Mouse (Mus musculus) small intestine, adult 2 months (tissue): ENCODE data around the gene Klf4.

Experiments used
- CTCF ChIP-seq: fragments of 200-500 bp; IDR thresholded peaks from 2 replicates; pipeline ENCODE4 v1.5.1; 2012; ENCODE audit warnings: low read depth, mild to moderate bottlenecking, control low read depth, inconsistent platforms, low read length, moderate library complexity, mixed read lengths; ENCODE audit not compliant: insufficient replicate concordance, insufficient read length; ENCODE audit errors: extremely low read depth
- POLR2A ChIP-seq: fragments of 200-500 bp; IDR thresholded peaks from 2 replicates; pipeline ENCODE4 v1.6.1; 2012; ENCODE audit warnings: low read depth, mild to moderate bottlenecking, control low read depth, inconsistent platforms, low read length, moderate library complexity

DNA sequence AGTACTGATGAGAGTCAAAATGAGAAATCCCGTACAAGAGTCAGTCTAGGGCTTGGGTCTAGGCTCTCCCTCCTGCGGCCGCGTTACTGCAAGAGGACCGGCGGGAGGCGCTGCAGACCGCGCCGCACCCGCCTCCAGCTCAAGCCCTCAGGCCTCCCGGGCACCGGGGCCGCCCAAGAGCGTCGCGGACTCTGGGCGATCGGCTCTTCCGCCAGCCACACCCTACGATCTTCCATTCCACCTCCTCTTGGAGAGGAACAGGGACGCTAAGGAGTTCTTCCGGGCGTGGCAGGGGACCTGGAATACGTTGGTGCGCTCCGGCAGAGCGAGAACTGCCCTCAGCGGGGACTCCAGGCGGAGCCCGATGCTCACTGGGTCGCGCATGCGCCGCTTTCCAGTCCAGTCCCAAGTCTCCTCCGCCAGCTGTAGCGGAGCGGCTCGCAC is 17.5 kb downstream of the Klf4 start:
- TF ChIP-seq POLR2A (peak; percentile 46; the same call in 1 of the 2 replicates), CTCF (peak; percentile 75)
